Mouse (Mus musculus) lung, adult 2 months (tissue): ENCODE data around the gene Ccdc28a. TPM values are rescaled to one million over a fixed set of nuclear protein-coding genes. Genes with fewer than 3 reads are reported as not detected.

ENCODE experiments used
- DNase-seq: peaks from one replicate; pipeline ENCODE4 v3.0.0; 2022
- H3K4me1 ChIP-seq: fragments of 200-500 bp; 2 replicates; pipeline ENCODE4 v1.6.1; 2011; ENCODE audit warnings: low read length; ENCODE audit not compliant: control insufficient read depth, insufficient read depth
- H3K4me3 ChIP-seq: fragments of 200-500 bp; replicated peaks from 2 replicates; pipeline ENCODE3; 2011; ENCODE audit warnings: low read depth, mild to moderate bottlenecking, control low read depth, low read length; ENCODE audit errors: extremely low read depth
- CTCF ChIP-seq: fragments of 200-500 bp; IDR thresholded peaks from 2 replicates; pipeline ENCODE4 v1.5.1; 2011; ENCODE audit warnings: mild to moderate bottlenecking, low read length, control low read depth; ENCODE audit not compliant: insufficient read depth
- POLR2A ChIP-seq: fragments of 200-500 bp; IDR thresholded peaks from 2 replicates; pipeline ENCODE4 v1.6.1; 2011; ENCODE audit warnings: low read depth, mild to moderate bottlenecking, control low read depth, low read length, borderline replicate concordance; ENCODE audit errors: extremely low read depth
- WGBS: fragments of 180-500 bp; shearing (Covaris S2); methylation state at CpG from one replicate; pipeline ENCODE4 v1.1.7; 2018; 5-methylcytosine and 5-hydroxymethylcytosine counted together
- polyA plus RNA-seq: library from polyadenylated mRNA; depleted of rRNA; stranded (reverse); fragments of >200 nt; gene quantifications from 2 replicates; pipeline ENCODE4 v1.2.3, GENCODE M21; 2012; rRNA removed

The Ccdc28a gene
- 13.7 and 19.2 TPM in 2 replicates for polyA plus RNA-seq

DNA sequence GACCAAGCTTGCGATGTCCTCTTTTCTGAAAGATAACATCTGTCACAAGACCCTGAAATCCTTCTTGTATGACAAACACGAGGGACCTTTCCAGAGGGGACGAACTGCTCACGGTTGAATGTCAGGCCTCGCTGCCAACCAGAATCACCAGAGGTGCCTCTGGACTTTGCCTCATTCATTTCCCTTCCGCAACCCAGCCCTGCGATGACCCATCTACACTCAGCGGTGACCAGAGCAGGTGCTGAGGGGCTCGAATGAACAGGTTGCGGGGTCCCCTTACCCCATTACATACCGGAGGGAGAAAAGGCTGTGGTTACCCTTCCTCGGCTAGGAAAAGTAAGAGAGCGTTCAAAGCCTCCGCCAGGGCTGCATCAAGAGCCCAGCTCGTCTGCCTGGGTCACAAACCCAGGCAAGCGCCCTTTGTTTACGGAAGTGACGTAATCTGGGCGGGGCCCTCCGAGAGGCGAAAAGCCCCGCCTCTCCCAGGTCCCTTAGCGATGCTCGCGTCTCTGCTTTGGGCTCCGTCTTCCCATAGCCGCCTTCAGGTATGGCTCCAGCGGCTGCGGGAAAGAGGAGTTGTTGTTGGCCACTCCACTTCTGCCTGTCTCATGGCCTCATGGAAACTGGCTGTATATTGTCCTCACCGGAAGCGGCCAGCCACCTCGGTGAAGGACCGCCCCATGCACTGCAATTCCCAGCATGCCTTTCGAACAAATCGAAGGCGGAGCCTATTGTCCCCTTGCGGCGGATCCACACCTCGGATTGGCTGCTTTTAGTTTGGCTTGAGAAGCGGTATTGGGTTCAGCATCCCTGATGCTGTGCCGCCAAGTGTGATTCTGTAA lies at the start of gene Ccdc28a:
Gene Ccdc28a, minus strand, starts transcription at position 439 of the 842 bp plus-strand sequence.
- DNase-seq, result peak; percentile 96
- peak; percentile 89 for TF ChIP-seq POLR2A
- TF ChIP-seq CTCF, result no peak
- Histone ChIP-seq H3K4me1 (peaks cover 4% of the 10 kb centered on the region; the same call in 1 of the 2 replicates), H3K4me3 (peak within 1 kb of the TSS; percentile 87)
- WGBS, result 1% methylated on average over 41 of the region's 41 CpGs

DNA sequence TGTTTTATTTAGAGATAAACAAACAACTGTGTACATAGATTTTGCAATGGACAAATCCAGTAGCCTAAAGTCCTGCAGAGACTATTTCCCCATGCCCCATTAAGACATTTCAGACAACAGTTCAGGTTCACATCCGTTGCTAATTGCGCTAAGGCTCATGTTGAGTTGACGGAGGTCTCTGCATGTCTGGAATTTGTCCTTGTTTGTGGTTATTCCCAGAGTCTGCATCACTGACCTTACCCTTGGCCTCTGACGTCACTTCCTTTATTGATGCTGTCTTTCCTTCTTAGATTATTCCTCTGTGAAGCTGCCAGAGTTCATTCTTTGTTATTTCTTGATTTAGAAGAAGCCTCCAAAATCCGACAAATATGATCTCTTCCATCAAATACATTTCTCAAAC lies 49.2 kb upstream of the Ccdc28a start:
- Histone ChIP-seq H3K4me3 (no peak overlapping the region), H3K4me1 (no peaks in the 10 kb centered on the region)
- WGBS, result 74% methylated on average over 5 of the region's 5 CpGs
- TF ChIP-seq POLR2A (no peak), CTCF (no peak)
- DNase-seq, result no peak

DNA sequence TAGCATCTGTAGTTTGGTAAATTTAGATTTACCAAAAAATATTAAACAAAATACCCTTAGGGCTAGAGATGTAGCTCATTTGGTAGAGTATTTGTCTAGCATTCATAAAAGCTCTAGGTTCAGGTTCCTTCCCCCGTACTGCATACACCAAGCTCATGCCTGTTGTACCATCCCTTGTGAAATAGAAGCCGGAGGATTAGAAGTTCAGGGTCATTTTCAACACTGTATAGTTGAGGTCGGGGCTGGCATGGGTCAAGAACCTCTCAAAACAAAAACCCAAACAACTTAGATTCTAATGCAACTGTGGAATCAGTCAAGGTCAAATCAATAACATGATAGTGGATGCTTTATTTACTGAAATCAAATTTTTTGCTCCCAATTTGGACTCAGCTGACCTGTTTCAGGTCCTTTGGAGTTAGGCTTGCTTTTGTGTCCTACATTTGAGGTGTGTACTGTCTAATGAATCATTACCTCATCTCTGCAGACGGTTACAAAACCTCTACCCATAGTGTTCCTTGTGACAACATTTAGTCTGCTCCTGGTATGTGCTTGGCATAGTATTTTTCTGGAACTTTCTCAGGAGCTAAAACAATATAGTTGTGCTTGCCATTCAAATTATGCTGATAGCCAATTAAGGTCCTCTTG lies 41.4 kb upstream of the Ccdc28a start:
- no peak for DNase-seq
- TF ChIP-seq CTCF (no peak), POLR2A (no peak)
- WGBS, result 80% methylated on average over 4 of the region's 4 CpGs
- Histone ChIP-seq H3K4me1 (no peaks in the 10 kb centered on the region), H3K4me3 (no peak overlapping the region)

DNA sequence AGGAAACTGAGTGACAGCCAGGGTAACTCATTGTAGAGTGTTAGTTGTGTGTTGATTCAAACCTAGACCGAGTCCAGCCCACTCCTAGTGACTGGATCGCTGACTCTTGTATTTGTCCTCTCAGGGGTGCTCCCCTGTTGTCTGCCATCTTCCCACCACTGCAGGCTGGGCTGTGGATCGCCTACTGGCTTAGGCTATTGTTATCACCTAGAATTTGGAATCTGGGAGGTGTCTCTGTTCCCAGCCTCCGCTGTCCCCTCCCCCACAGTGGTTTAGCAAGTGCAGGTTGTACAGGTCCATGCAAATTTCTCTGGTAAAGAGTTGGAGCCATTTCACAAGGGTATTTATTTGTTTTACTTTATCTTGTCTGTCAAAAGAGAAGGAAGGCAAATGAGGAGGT lies 16.5 kb upstream of the Ccdc28a start:
- TF ChIP-seq POLR2A (no peak), CTCF (no peak)
- 67% methylated on average over 4 of the region's 4 CpGs for WGBS

DNA sequence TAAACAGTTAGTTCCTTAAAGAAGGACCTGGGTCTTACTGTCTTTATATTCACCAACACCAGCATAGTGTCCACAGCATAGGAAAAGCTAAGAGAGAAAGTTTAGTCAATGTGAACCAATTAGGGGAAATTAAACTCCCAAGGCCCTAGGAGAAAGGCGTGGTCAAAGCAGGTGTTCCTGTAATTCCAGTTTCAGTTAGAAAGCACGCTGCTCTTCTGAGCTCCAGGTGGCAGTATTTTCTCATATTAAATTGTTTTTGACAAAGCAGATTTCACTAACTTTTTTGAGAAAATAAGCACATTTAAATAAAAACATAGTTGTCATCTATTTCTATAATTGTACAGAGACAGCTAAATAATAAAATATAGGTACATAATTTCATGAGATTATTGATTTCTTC lies 8.8 kb upstream of the Ccdc28a start:
- no peak overlapping the region for H3K4me3 ChIP-seq
- WGBS, result 46% methylated on average over 2 of the region's 2 CpGs
- no peaks in the 10 kb centered on the region for H3K4me1 ChIP-seq
- TF ChIP-seq POLR2A (no peak), CTCF (no peak)
- DNase-seq, result no peak

More for the DNA sequence above, 16.5 kb upstream of the Ccdc28a start:
- no peak for DNase-seq
- H3K4me3 ChIP-seq, result no peak overlapping the region
- H3K4me1 ChIP-seq, result no peaks in the 10 kb centered on the region

DNA sequence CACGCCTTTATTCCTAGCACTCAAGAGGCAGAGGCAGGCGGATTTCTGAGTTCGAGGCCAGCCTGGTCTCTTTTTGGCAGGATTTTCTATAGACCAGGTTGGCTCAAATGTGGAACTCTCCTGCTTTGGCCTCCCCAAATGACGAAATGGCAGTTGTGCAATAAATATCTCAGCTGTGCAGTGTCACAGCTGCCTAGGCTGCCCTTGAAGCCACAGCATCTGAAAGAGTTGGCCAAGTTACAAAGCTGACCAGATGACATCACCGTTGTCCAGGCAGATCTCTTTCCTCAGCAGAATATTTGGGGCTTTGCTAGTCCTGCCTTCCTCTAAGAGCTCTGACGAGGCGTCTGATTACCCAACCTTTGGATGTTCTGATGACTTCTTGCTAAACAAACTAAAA lies 2.4 kb upstream of the Ccdc28a start:
- no peak for TF ChIP-seq CTCF
- TF ChIP-seq POLR2A, result no peak
- 75% methylated on average over 7 of the region's 7 CpGs for WGBS

DNA sequence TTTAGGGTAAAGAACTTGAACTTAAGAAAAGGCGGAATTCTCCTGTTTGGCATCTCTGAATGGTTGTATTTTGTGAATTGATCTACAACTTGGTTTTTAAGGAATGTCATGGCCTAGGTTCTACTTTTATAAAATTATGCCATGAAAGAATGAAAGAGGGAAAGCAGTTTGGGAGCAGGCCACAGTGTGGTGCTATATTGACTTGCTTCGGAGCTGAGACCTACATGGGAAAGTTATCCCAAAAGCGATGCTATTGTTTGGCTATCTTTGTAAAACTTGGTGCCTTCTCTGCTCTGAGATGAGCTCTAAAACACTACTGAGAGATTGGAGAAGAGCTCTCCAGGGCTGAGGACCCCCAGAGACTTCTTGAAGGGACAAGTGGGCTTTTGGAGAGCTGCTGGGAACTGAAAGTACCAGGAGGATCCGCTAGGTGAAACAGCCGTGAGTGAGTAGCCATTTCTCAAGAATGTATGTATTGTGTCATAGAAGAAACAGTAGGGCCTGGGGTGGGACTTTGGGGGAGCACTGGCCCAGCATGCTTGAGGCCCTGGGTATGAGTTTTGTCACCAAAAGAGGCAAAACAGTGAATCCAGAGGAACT lies 1.6 kb upstream of the Ccdc28a start:
- H3K4me1 ChIP-seq, result peaks cover 4% of the 10 kb centered on the region; the same call in 1 of the 2 replicates
- H3K4me3 ChIP-seq, result no peak overlapping the region
- WGBS, result 76% methylated on average over 5 of the region's 5 CpGs
- TF ChIP-seq POLR2A (no peak), CTCF (no peak)
- DNase-seq, result no peak

More for the DNA sequence above, 2.4 kb upstream of the Ccdc28a start:
- Histone ChIP-seq H3K4me1 (peaks cover 4% of the 10 kb centered on the region; the same call in 1 of the 2 replicates), H3K4me3 (no peak overlapping the region)
- peak; percentile 9 for DNase-seq

DNA sequence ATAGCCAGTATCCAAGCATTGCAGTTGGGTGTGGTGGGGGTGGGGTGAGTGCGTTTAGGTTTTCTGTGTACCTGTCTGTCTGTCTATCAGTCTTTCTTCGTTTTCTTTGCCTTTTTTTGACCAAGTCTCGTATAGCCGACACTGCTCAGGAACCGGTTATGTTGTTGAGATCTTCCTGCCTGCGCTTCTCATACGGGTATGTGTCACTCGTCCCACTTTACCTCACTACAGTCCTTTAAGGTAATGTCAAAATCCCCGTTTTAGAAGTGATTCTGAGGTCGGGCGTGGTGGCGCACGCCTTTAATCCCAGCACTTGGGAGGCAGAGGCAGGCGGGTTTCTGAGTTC lies 577 bp upstream of the Ccdc28a start:
- peak overlapping the region; percentile 29 for H3K4me3 ChIP-seq
- TF ChIP-seq POLR2A, result no peak
- no peak for TF ChIP-seq CTCF
- WGBS, result 15% methylated on average over 14 of the region's 14 CpGs
- H3K4me1 ChIP-seq, result peaks cover 4% of the 10 kb centered on the region; the same call in 1 of the 2 replicates
- no peak for DNase-seq

DNA sequence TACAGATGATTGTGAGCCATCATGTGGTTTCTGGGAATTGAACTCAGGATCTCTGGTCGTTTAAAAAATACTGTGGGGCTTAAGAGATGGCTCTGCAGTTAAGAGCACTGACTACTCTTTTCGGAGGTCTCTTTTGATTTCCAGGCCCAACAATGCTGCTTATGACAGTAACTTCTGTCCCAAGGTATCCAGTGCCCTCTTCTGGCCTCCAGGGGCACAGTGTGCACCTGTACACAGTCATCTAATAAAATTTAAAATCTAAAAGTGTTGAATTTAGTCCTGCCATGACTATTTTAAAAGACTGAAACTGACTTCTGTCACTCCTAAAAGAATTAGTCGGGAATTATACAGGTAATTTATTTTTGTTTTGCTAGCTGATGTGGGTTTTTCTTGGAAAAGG lies 907 bp downstream of the Ccdc28a start:
- H3K4me1 ChIP-seq, result peaks cover 4% of the 10 kb centered on the region; the same call in 1 of the 2 replicates
- 45% methylated on average over 3 of the region's 3 CpGs for WGBS
- no peak for DNase-seq
- TF ChIP-seq CTCF (0 out of 2 replicates have a peak, but pooled peaks have one; percentile 7), POLR2A (no peak)
- H3K4me3 ChIP-seq, result no peak overlapping the region
